Mouse (Mus musculus) embryonic facial prominence, embryonic 13.5 days (tissue): ENCODE measurements around the gene Adra1d. TPM values are rescaled to one million over a fixed set of nuclear protein-coding genes. Genes with fewer than 3 reads are reported as not detected.

Experiments
- ATAC-seq: fragments of 200-750 bp; cut with Nextera tagmentation; 2 replicates; pipeline ENCODE4 v1.8.0; 2017; ENCODE audit warnings: low read depth; ENCODE audit not compliant: insufficient number of reproducible peaks, insufficient read depth, low FRiP score, low TSS enrichment
- H3K27ac ChIP-seq: fragments of 300-500 bp; sonication (generic); 2 replicates; pipeline ENCODE4 v1.5.1; 2015; ENCODE audit warnings: moderate library complexity, mild to moderate bottlenecking, inconsistent platforms
- H3K27me3 ChIP-seq: fragments of 300-500 bp; sonication (generic); 2 replicates; pipeline ENCODE4 v1.6.1; 2015; ENCODE audit warnings: mild to moderate bottlenecking, inconsistent platforms
- H3K36me3 ChIP-seq: fragments of 300-500 bp; sonication (generic); 2 replicates; pipeline ENCODE4 v1.6.1; 2015; ENCODE audit warnings: mild to moderate bottlenecking, inconsistent platforms
- H3K4me1 ChIP-seq: fragments of 300-500 bp; sonication (generic); 2 replicates; pipeline ENCODE4 v1.6.1; 2015; ENCODE audit warnings: inconsistent platforms
- H3K4me2 ChIP-seq: fragments of 300-500 bp; sonication (generic); 2 replicates; pipeline ENCODE4 v1.6.1; 2015; ENCODE audit warnings: moderate library complexity, mild to moderate bottlenecking, inconsistent platforms
- H3K4me3 ChIP-seq: fragments of 300-500 bp; sonication (generic); 2 replicates; pipeline ENCODE4 v1.5.1; 2015; ENCODE audit warnings: mild to moderate bottlenecking, inconsistent platforms
- H3K9ac ChIP-seq: fragments of 300-500 bp; sonication (generic); 2 replicates; pipeline ENCODE4 v1.6.1; 2015; ENCODE audit warnings: mild to moderate bottlenecking, inconsistent platforms
- H3K9me3 ChIP-seq: fragments of 300-500 bp; sonication (generic); 2 replicates; pipeline ENCODE4 v1.6.1; 2016; ENCODE audit warnings: inconsistent platforms
- WGBS: fragments of 180-500 bp; shearing (Covaris S2); methylation state at CpG from one replicate; pipeline ENCODE4 v1.1.7; 2015; ENCODE audit warnings: mixed read lengths; 5-methylcytosine and 5-hydroxymethylcytosine counted together
- polyA plus RNA-seq: library from polyadenylated mRNA; unstranded; fragments of >200 nt; fragmentation: Nextera tagmentation; extraction: Ambion mirVana; gene quantifications from 2 replicates; pipeline ENCODE4 v1.2.1, GENCODE M21; 2015

Adra1d gene
- polyA plus RNA-seq, 1 experiment from 2014 or later, result 0.51 TPM

DNA sequence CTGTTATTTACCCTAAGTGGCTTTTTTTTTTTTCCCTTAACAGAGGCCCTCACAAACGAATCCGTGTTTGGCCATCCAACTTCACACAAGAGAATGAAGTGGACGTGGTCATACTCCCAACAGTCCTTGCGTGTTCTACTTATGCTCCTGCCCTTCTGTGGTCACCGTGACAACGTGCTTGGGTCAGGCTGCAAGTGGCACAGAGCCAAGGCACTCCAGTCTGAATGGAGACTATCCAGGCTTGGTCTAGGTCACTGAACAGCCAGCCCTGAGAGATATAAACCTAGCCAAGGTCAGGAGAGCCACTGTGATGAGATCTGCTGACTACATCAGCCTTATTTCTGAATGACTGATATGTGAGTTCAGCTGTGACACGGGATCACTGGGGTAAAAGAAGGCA is 23.7 kb downstream of the Adra1d start:
- H3K27me3 ChIP-seq, result no peaks in the 10 kb centered on the region
- H3K9ac ChIP-seq, result no peak overlapping the region
- H3K4me1 ChIP-seq, result no peaks in the 10 kb centered on the region
- no peak for ATAC-seq
- no peaks in the 10 kb centered on the region for H3K36me3 ChIP-seq
- no peak overlapping the region for H3K4me2 ChIP-seq
- H3K9me3 ChIP-seq, result no peaks in the 10 kb centered on the region
- H3K4me3 ChIP-seq, result no peak overlapping the region
- 80% methylated on average over 7 of the region's 7 CpGs for WGBS
- no peak overlapping the region for H3K27ac ChIP-seq

GRCm38 (mm10) chr2:131535168-131535567 is 26.9 kb downstream of the Adra1d start:
- no peak overlapping the region for H3K4me2 ChIP-seq
- H3K27me3 ChIP-seq, result no peaks in the 10 kb centered on the region
- 92% methylated on average over 5 of the region's 5 CpGs for WGBS
- no peaks in the 10 kb centered on the region for H3K9me3 ChIP-seq
- H3K4me1 ChIP-seq, result 0 out of 2 replicates have a peak, but pooled peaks cover 3% of the 10 kb centered on the region
- no peak overlapping the region for H3K27ac ChIP-seq
- H3K36me3 ChIP-seq, result no peaks in the 10 kb centered on the region
- H3K9ac ChIP-seq, result no peak overlapping the region
- no peak overlapping the region for H3K4me3 ChIP-seq
- ATAC-seq, result no peak

GRCm38 (mm10) chr2:131531271-131531670 is 30.8 kb downstream of the Adra1d start:
- WGBS, result 82% methylated on average over 7 of the region's 7 CpGs
- ATAC-seq, result no peak
- Histone ChIP-seq H3K27ac (no peak overlapping the region), H3K4me3 (no peak overlapping the region), H3K4me1 (0 out of 2 replicates have a peak, but pooled peaks cover 3% of the 10 kb centered on the region), H3K9me3 (no peaks in the 10 kb centered on the region), H3K36me3 (no peaks in the 10 kb centered on the region), H3K9ac (no peak overlapping the region), H3K4me2 (no peak overlapping the region), H3K27me3 (no peaks in the 10 kb centered on the region)

- no peak overlapping the region for H3K9ac ChIP-seq
- WGBS, result 22% methylated on average over 9 of the region's 9 CpGs
- ATAC-seq, result no peak
Measured at GRCm38 (mm10) chr2:131530623-131531008, 31.5 kb downstream of the Adra1d start.

DNA sequence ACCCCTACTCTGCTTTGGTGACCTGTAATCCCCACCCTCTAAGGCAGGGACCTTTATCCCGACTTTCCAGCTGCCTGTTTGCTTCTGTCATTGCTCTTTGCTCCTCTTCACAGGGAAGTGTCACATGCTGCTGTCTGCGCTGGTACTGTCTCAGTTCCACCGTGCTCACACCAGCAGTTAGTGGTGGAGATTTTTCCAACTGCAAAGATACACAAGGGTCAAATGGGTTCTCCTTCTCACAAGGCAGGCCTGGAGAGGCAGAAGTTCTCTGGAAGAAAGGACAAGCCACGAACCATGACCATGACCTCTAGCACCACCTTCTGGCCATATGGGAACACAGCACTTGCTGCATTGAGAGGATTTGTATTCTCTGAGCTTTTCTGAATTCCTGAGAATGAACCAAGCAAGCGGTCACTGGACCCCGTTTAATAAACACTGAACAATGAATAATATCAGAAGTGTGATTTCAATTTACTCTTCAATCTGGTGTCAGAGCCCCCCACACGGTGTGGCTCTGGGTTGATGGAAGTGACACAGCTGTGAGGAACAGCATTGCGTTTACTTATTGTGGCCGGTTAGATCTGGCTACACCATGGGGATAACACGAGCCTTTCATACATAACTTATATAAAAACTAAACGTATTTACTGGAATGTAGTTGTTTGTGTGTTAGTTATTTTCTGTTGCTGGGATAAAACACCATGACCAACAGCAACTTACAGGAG is 32.0 kb downstream of the Adra1d start:
- WGBS, result 30% methylated on average over 11 of the region's 11 CpGs
- no peak for ATAC-seq
- Histone ChIP-seq H3K27me3 (no peaks in the 10 kb centered on the region), H3K27ac (no peak overlapping the region), H3K4me2 (no peak overlapping the region), H3K9me3 (no peaks in the 10 kb centered on the region), H3K4me1 (0 out of 2 replicates have a peak, but pooled peaks cover 3% of the 10 kb centered on the region), H3K9ac (no peak overlapping the region), H3K36me3 (peaks cover 7% of the 10 kb centered on the region; the same call in 1 of the 2 replicates), H3K4me3 (no peak overlapping the region)

More at GRCm38 (mm10) chr2:131530623-131531008, 31.5 kb downstream of the Adra1d start:
- no peaks in the 10 kb centered on the region for H3K9me3 ChIP-seq
- H3K27me3 ChIP-seq, result no peaks in the 10 kb centered on the region
- H3K4me1 ChIP-seq, result 0 out of 2 replicates have a peak, but pooled peaks cover 3% of the 10 kb centered on the region
- no peak overlapping the region for H3K27ac ChIP-seq
- peak overlapping the region; percentile 21; the same call in 1 of the 2 replicates for H3K4me2 ChIP-seq
- H3K36me3 ChIP-seq, result peaks cover 4% of the 10 kb centered on the region; the same call in 1 of the 2 replicates
- no peak overlapping the region for H3K4me3 ChIP-seq

GRCm38 (mm10) chr2:131527061-131527460 is 35.0 kb downstream of the Adra1d start:
- no peak overlapping the region for H3K4me3 ChIP-seq
- H3K4me2 ChIP-seq, result no peak overlapping the region
- no peak overlapping the region for H3K9ac ChIP-seq
- H3K36me3 ChIP-seq, result peaks cover 20% of the 10 kb centered on the region
- H3K27me3 ChIP-seq, result no peaks in the 10 kb centered on the region
- no peaks in the 10 kb centered on the region for H3K9me3 ChIP-seq
- 43% methylated on average over 3 of the region's 3 CpGs for WGBS
- ATAC-seq, result no peak
- H3K4me1 ChIP-seq, result 0 out of 2 replicates have a peak, but pooled peaks cover 3% of the 10 kb centered on the region
- H3K27ac ChIP-seq, result no peak overlapping the region

GRCm38 (mm10) chr2:131520743-131521142 is 41.3 kb downstream of the Adra1d start:
- no peak overlapping the region for H3K9ac ChIP-seq
- H3K36me3 ChIP-seq, result peaks cover 60% of the 10 kb centered on the region
- H3K27ac ChIP-seq, result no peak overlapping the region
- WGBS, result 95% methylated on average over 19 of the region's 19 CpGs
- no peaks in the 10 kb centered on the region for H3K27me3 ChIP-seq
- H3K4me3 ChIP-seq, result no peak overlapping the region
- H3K4me2 ChIP-seq, result no peak overlapping the region
- no peaks in the 10 kb centered on the region for H3K4me1 ChIP-seq
- H3K9me3 ChIP-seq, result no peaks in the 10 kb centered on the region
- no peak for ATAC-seq

DNA sequence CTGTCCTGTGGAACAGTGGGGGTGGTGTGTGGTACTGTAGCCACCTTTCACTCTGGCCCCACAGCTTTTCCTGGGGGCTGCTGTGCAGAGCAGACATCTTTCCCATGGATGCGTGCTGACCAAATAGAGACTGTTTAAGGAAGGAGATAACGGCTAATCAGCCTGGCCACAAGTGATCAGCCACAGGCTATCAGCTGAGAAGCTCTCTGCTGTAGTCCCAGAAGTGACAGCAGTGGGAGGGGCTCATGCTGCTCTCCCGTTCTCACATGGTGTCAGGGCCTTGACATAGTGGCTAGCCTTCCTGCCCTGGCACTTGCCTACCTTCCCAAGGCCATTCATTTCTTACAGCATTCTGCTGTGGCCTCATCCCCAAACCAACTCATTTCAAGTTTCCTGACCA is 43.3 kb downstream of the Adra1d start:
- H3K27ac ChIP-seq, result no peak overlapping the region
- H3K9ac ChIP-seq, result no peak overlapping the region
- H3K4me3 ChIP-seq, result no peak overlapping the region
- 59% methylated on average over 3 of the region's 3 CpGs for WGBS
- ATAC-seq, result no peak
- H3K36me3 ChIP-seq, result peaks cover 48% of the 10 kb centered on the region
- H3K4me1 ChIP-seq, result no peaks in the 10 kb centered on the region
- H3K27me3 ChIP-seq, result no peaks in the 10 kb centered on the region
- no peaks in the 10 kb centered on the region for H3K9me3 ChIP-seq
- H3K4me2 ChIP-seq, result no peak overlapping the region

DNA sequence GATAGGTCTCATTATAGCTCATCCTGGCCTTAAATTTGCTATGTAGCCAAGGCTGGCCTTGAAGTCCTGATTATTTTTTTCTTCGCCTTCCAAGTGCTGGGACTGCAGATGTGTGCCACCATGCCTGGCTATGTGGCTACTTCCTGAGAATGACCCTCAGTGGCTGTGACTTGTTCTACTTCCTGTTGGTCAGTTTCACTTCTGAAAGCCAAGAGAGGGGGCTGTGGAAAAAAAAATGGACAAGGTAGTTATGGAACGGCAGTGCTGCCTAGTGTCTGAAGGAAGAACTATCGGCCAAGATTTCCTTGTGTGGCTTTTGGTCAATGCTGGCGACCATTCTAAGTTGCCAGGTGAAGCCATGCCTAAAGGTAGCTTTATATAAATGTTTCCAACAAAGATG is 44.5 kb downstream of the Adra1d start:
- Histone ChIP-seq H3K27me3 (no peaks in the 10 kb centered on the region), H3K36me3 (peaks cover 49% of the 10 kb centered on the region), H3K9me3 (no peaks in the 10 kb centered on the region), H3K4me3 (no peak overlapping the region), H3K9ac (no peak overlapping the region), H3K27ac (no peak overlapping the region), H3K4me2 (no peak overlapping the region), H3K4me1 (no peaks in the 10 kb centered on the region)
- ATAC-seq, result no peak
- 90% methylated on average over 4 of the region's 4 CpGs for WGBS

DNA sequence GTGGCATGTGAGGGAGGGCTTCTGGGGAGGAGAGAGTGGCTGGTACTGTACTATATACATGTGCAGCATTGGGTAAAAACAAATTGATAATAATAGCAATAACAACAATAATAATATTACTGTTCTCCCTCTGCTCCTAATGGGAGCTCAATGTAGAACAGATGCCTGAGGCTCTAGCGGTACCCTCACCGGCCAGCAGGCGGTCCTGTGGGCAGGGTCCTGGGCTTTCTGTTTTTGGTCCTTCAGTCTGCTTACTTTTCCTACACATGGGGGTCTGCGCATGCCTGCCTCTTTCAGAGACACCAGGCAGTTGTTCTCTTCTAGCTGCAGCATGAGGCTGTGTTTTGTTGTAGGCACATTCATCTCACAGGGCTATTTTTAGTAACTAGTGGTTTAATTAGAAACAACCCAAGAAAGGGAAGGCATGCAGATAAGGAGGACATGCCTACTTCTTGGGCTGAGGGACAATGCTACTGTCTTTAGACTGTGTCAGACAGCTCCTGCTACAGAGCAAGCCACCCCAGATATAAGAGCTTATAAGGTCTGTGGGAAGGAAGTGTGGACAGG is 47.9 kb downstream of the Adra1d start:
- Histone ChIP-seq H3K36me3 (peaks cover 25% of the 10 kb centered on the region), H3K27me3 (no peaks in the 10 kb centered on the region), H3K9ac (no peak overlapping the region), H3K9me3 (no peaks in the 10 kb centered on the region), H3K4me3 (no peak overlapping the region), H3K4me2 (no peak overlapping the region), H3K27ac (no peak overlapping the region), H3K4me1 (peaks cover 15% of the 10 kb centered on the region)
- WGBS, result 78% methylated on average over 4 of the region's 4 CpGs
- ATAC-seq, result no peak

GRCm38 (mm10) chr2:131513477-131513876 is 48.6 kb downstream of the Adra1d start:
- no peak for ATAC-seq
- no peak overlapping the region for H3K4me3 ChIP-seq
- no peaks in the 10 kb centered on the region for H3K27me3 ChIP-seq
- no peak overlapping the region for H3K9ac ChIP-seq
- H3K36me3 ChIP-seq, result peaks cover 18% of the 10 kb centered on the region; the same call in 1 of the 2 replicates
- H3K9me3 ChIP-seq, result no peaks in the 10 kb centered on the region
- peaks cover 22% of the 10 kb centered on the region for H3K4me1 ChIP-seq
- no peak overlapping the region for H3K4me2 ChIP-seq
- WGBS, result 38% methylated on average over 2 of the region's 2 CpGs
- H3K27ac ChIP-seq, result no peak overlapping the region

DNA sequence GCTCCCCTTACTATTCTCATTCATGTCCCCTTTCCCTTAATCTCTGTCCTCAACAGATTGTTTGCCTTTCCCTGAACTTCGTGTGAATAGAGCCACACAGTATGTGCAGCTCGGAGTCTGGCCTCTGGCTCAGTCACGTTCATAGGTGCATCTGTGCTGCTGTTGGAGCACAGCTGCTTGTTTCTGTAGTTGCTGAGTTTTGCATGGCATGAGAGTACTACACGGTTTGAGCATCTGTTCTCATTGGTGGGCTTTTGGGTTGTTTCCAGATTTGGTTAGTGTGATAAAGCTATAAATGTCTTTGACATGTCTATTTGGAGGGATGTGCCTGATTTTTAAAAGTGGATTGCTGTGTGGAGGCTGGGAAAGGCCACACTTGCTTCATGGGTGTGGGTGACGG is 51.6 kb downstream of the Adra1d start:
- Histone ChIP-seq H3K4me1 (peaks cover 46% of the 10 kb centered on the region), H3K9me3 (no peaks in the 10 kb centered on the region), H3K9ac (peak overlapping the region; percentile 46; the same call in 1 of the 2 replicates), H3K4me2 (no peak overlapping the region), H3K4me3 (no peak overlapping the region), H3K27me3 (no peaks in the 10 kb centered on the region), H3K27ac (no peak overlapping the region), H3K36me3 (peaks cover 9% of the 10 kb centered on the region; the same call in 1 of the 2 replicates)
- 57% methylated on average over 5 of the region's 5 CpGs for WGBS
- no peak for ATAC-seq
